Mouse (Mus musculus) testis, adult 2 months (tissue): ENCODE data around the gene Pi4k2a. TPM values are rescaled to one million over a fixed set of nuclear protein-coding genes. Genes with fewer than 3 reads are reported as not detected.

ENCODE experiments used
- H3K27ac ChIP-seq: fragments of 200-500 bp; 2 replicates; pipeline ENCODE4 v1.5.1; 2012; ENCODE audit warnings: low read depth, low read length; ENCODE audit not compliant: control insufficient read depth, insufficient read depth
- H3K27me3 ChIP-seq: fragments of 200-500 bp; 2 replicates; pipeline ENCODE4 v1.6.1; 2012; ENCODE audit warnings: mild to moderate bottlenecking, low read length, moderate library complexity; ENCODE audit not compliant: control insufficient read depth, insufficient read depth
- H3K36me3 ChIP-seq: fragments of 200-500 bp; 2 replicates; pipeline ENCODE4 v1.6.1; 2012; ENCODE audit warnings: mild to moderate bottlenecking, low read length; ENCODE audit not compliant: control insufficient read depth, insufficient read depth
- H3K4me1 ChIP-seq: fragments of 200-500 bp; 2 replicates; pipeline ENCODE4 v1.6.1; 2012; ENCODE audit warnings: low read length; ENCODE audit not compliant: control insufficient read depth, insufficient read depth
- H3K4me3 ChIP-seq: fragments of 200-500 bp; 2 replicates; pipeline ENCODE4 v1.5.1; 2012; ENCODE audit warnings: low read depth, mild to moderate bottlenecking, low read length, moderate library complexity, mixed read lengths; ENCODE audit not compliant: control insufficient read depth
- CTCF ChIP-seq: fragments of 200-500 bp; IDR thresholded peaks from 2 replicates; pipeline ENCODE4 v1.5.1; 2012; ENCODE audit warnings: low read depth, mild to moderate bottlenecking, inconsistent platforms, low read length, moderate library complexity; ENCODE audit not compliant: control insufficient read depth, insufficient read depth, insufficient replicate concordance
- POLR2A ChIP-seq: fragments of 200-500 bp; IDR thresholded peaks from 2 replicates; pipeline ENCODE4 v1.6.1; 2012; ENCODE audit warnings: low read depth, mild to moderate bottlenecking, inconsistent platforms, low read length, moderate library complexity; ENCODE audit not compliant: control insufficient read depth
- polyA plus RNA-seq: library from polyadenylated mRNA; depleted of rRNA; stranded (reverse); fragments of >200 nt; gene quantifications from 2 replicates; pipeline ENCODE4 v1.2.3, GENCODE M21; 2012

Gene Pi4k2a
- polyA plus RNA-seq, 1 experiment = 27.8 TPM

DNA sequence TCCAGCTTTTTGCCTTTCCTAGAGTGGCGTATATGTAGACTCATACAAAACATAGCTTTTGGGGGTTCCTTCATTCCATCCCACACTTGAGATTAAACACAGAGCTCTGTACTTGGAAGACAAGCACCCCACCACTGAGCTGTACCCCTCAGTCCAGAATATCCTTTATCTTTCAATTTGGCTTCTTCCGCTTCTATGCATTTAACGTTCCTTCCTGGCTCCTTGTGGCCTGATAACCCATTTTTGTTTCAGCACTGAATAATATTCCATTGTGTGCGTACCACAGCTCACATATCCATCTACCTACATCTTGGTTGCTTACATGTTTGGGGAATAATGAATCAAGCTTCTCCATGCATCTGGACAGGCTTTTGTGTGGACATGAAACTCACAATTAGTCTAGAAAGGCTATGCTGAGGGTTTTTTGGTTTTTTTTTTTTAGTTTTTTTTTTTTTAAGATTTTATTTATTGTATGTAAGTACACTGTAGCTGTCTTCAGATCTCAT lies 47.0 kb downstream of the Pi4k2a start:
- Histone ChIP-seq H3K36me3 (no peaks in the 10 kb centered on the region), H3K4me1 (no peaks in the 10 kb centered on the region), H3K4me3 (no peak overlapping the region), H3K27ac (no peak overlapping the region), H3K27me3 (no peaks in the 10 kb centered on the region)
- TF ChIP-seq POLR2A = no peak
- TF ChIP-seq CTCF = no peak

DNA sequence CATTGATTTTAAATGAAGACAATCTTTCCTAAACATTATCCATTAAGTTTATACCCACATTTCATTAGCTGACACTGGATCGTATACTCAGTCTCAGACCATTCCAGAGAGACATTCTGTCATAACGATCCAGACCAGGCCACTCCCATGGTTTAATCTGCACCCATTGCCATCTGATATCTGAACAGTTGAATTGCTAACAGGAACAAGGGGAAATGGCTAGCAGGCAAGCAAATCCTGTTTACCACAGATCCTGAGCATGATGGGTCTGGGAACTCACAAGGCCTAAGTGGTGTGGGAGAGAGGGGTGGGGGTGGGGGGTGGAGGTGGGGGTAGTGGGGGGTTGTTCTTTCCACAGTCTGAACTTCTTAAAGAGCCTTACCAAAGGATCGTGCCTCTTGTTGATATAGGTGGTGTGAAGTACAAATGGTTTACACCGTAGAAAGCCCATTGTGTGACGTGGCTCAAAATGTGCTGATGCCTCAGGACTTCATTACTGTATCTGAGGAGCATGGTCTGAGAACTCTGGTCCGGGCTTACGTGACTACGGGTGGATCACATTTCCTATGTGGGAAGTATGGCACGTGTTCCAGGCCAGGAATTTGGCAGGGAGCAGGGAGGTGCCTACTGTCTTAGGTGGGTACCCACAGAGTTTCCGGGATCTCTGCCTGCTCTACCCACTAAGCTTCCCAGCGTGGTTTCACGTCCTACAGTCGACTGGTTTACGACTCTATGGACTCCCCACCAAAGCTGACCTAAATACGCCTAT lies 48.4 kb downstream of the Pi4k2a start:
- H3K36me3 ChIP-seq = no peaks in the 10 kb centered on the region
- no peak overlapping the region for H3K27ac ChIP-seq
- no peaks in the 10 kb centered on the region for H3K27me3 ChIP-seq
- no peaks in the 10 kb centered on the region for H3K4me1 ChIP-seq
- TF ChIP-seq POLR2A (no peak), CTCF (no peak)
- no peak overlapping the region for H3K4me3 ChIP-seq

DNA sequence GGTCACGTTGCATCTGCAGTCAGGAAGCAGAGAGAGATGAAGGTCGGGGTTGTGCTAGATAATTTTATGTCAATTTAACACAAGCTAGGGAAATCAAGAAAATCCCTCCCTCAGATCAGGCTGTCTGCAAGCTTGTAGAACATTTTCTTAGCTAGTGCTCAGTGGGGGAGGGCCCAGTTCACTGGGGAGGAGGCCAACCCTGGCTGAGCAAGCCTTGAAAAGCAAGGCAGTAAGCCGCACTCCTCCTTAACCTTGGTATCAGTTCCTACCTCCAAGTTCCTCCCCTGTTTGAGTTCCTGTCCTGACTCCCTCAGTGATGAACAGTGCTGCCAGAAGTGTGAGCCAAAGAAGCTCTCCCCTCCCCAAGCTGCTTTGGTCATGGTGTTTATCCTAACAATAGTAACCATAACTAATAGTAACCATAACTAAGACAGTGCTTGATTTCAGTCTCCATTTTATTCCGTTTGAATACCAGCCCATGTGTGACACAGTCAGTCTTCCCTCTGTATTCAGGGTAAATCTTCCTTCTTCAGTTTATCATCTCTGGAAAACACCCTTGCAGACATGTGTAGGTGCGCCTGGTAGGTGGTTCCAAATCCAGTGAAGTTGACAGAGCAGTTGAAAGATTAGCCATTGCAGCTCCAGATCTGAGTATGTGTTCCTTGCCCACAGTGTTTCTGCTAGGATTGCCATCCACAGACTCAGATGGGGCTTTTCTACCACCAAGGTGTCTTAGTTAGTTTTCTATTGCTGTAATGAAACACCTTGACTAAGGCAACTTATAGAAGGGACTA lies 49.7 kb downstream of the Pi4k2a start:
- H3K4me3 ChIP-seq = no peak overlapping the region
- H3K4me1 ChIP-seq = peaks cover 3% of the 10 kb centered on the region; the same call in 1 of the 2 replicates
- no peaks in the 10 kb centered on the region for H3K36me3 ChIP-seq
- no peak for TF ChIP-seq POLR2A
- no peak for TF ChIP-seq CTCF
- H3K27me3 ChIP-seq = no peaks in the 10 kb centered on the region
- no peak overlapping the region for H3K27ac ChIP-seq

DNA sequence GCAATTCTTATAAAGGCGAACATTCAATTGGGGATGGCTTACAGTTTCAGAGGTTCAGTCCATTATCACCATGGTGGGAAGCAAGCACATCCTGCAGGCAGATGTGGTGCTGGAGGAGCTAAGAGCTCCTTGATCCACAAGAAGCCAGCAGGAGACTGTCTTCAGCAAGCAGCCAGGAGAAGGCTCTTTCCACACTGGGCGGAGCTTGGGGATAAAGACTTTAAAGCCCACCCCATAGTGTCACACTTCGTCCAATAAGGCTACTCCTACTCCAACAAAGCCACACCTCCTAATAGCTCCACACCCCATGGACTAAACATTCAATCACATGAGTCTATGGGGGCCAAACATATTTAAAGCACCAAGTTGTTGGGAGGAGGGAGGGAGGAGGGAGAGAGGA lies 51.7 kb downstream of the Pi4k2a start:
- no peaks in the 10 kb centered on the region for H3K27me3 ChIP-seq
- H3K36me3 ChIP-seq = no peaks in the 10 kb centered on the region
- TF ChIP-seq POLR2A = no peak
- TF ChIP-seq CTCF = no peak
- H3K27ac ChIP-seq = no peak overlapping the region
- H3K4me1 ChIP-seq = peaks cover 6% of the 10 kb centered on the region
- peak overlapping the region; percentile 46 for H3K4me3 ChIP-seq

- peaks cover 12% of the 10 kb centered on the region for H3K4me1 ChIP-seq
- H3K27me3 ChIP-seq = no peaks in the 10 kb centered on the region
- no peaks in the 10 kb centered on the region for H3K36me3 ChIP-seq
- peak overlapping the region; percentile 22; the same call in 1 of the 2 replicates for H3K4me3 ChIP-seq
- TF ChIP-seq CTCF (no peak), POLR2A (no peak)
- no peak overlapping the region for H3K27ac ChIP-seq
Measured at GRCm38 (mm10) chr19:42142757-42143156, 52.5 kb downstream of the Pi4k2a start.

- no peak overlapping the region for H3K4me3 ChIP-seq
- H3K4me1 ChIP-seq = peaks cover 23% of the 10 kb centered on the region
- H3K27me3 ChIP-seq = no peaks in the 10 kb centered on the region; the same call in 1 of the 2 replicates
- no peak overlapping the region; the same call in 1 of the 2 replicates for H3K27ac ChIP-seq
- no peak for TF ChIP-seq POLR2A
- H3K36me3 ChIP-seq = no peaks in the 10 kb centered on the region
Measured at GRCm38 (mm10) chr19:42144067-42144466, 53.8 kb downstream of the Pi4k2a start.

DNA sequence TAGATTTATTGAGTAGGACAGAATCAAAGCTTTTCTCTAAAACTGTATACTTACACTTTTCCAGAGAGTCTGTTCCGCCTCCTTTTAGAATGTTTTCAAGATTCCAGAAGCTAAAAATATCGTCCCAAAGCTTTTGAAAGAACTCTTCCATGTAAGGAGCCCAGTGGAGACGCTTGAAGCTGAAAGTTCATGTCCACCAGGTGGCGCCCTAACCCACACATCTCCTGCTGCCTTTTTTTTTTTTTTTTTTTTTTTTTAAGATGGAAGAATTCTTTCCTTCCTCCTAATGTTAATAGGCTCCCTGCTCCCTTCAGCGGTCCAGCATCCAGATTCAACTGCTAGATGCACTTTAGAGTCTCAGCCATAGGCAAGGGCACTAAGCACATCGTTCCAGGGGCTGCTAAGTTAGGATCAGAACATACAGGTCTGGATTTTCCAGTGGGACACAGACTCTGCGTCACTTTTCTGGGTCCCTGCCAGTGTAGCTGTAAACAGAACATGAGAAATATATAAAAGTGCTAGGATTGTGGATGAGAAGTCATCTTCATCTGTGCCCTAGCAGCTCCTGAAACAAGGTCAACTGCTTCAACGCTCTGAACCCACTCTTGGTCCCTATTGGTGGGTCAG lies 54.4 kb downstream of the Pi4k2a start:
- Histone ChIP-seq H3K36me3 (no peaks in the 10 kb centered on the region), H3K4me3 (no peak overlapping the region), H3K27me3 (no peaks in the 10 kb centered on the region; the same call in 1 of the 2 replicates), H3K4me1 (peaks cover 23% of the 10 kb centered on the region), H3K27ac (peak overlapping the region; percentile 41; the same call in 1 of the 2 replicates)
- no peak for TF ChIP-seq POLR2A
- peak; percentile 43; the same call in 1 of the 2 replicates for TF ChIP-seq CTCF
